Mouse (Mus musculus): ENCODE results near the gene Olfr1378.
A peak's percentile ranks its signal among the peaks of the same experiment; 100 is the strongest.

Olfr1378 gene

DNA sequence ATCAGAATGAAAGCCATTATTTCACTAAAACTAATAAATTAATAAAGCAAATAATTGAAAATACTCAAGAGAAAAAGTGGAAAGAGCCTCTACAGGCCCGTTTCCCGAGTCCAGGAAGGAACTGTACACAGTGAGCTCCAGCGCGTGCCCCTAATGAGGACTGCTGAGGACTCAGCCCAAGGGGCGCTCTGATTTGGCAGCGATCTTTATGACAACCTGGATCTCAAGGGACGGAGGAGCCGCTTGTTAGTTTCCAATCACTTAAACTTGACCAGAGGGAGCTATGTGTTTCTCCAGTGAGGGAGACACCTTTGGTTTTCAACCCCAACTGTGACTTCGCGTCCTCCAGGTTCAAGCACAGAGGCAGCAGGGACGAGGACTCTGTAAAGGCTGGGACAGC is at the start of gene Olfr1378:
Gene Olfr1378, plus strand, starts transcription at position 301 of the 400 bp plus-strand sequence.
- no peak for DNase-seq (ENCODE audit: low read depth)

DNA sequence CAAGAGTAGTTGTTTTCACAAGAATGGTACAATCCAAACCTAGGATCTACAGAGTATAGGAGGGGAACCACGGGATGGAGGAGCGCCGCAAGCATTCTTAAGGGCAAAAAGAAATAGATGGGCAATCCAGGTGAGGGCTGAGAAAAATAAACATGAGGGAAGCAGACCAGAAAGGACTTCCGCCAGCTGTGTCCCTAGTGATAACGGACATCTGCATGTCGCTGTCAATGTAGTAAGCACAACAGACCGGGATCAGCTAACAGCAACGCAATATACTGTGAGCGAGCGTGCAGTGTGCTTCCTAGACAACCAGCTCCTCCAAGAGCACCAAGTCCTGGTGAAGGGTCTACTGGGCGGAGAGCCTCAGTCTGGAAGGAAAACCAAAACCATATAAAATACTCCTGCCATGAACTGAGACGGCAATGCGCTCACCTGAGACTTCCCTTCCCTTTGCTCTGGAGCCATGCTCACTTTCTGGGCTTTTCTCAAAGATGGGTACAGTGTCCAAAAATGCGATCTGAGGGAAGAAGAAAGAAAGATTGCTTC is 35.8 kb upstream of the Olfr1378 start:
- no peak for DNase-seq (ENCODE audit: low read depth)

DNA sequence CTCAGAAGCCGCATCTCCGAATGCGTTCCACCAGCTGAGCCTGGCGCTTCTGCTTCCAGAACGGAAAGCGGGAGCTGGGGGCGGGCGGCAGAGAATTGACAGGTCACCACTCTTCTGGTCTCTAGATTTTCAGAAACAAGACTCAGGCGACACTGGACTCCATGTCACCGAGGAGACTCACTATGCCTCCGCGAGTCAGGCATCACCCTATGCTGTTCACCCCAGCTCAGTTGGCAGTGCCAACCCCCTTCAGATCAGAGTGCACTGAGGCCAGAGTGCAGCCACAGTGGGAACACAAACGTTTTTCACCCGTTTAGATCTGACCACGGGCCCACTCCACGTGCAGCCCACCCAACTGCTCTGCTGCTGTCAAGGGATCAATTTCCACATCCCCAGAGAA is 35.3 kb upstream of the Olfr1378 start:
- DNase-seq (ENCODE audit: low read depth): peak; percentile 4

DNA sequence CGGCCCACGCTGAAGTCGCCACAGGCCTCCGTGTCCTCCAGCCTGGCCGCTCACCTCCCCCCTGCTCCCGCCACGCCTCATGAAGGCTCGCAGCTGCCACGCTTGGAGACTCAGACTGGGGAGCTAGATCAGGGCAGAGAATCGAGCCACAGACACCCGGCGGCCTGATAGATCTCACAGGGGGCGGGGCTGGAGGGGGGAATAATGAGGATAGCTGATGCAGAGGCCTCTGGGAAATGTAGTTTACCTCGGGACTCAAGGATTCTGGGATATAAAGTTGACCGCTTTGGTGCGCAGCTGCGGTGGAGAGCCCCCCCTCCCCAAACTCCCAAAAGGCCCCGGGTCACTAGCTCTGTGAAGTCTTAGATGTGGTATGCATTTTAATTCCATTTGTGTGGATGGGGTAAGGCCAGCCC is 34.9 kb upstream of the Olfr1378 start, which contains the start of gene Zfp354b:
Gene Zfp354b, minus strand, starts transcription at position 183 of the 416 bp plus-strand sequence.
- DNase-seq (ENCODE audit: low read depth): peak; percentile 35

DNA sequence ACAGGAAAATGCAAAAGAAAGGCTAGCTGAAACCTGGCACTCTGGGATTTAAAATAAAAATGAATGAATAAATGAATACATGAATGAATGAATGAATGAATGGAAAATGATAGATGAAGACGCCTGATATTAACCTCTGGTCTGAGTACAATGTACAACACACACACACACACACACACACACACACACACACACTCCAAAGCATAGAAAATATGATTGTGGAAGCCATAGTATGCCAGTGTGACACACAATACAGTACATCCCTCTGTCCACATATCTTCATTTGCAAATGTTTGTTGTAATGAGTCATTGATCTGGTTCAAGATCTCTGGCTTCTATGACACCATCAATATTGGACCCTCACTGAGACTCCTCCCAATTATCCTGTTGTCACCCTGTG is 34.3 kb upstream of the Olfr1378 start:
- DNase-seq (ENCODE audit: low read depth): no peak

DNA sequence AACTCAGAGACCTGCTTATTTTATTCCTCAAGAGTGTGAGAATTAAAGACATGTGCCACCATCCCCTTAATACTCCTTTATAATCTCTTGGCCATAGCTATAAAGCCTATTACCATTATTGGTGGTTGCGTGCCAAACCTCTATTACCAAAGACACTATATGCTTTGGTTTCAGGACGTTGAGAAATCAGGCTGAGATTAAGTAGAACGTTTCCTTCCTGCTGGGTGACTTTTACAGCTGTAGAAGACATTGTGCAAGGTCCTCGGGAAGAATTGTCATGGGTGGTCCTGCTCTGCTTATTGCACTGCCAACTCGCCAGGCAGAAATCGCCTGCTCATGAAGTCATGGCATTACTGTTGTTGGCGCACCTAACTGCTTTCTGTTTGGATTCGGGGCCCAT is 27.9 kb upstream of the Olfr1378 start:
- no peak for DNase-seq (ENCODE audit: low read depth)

DNA sequence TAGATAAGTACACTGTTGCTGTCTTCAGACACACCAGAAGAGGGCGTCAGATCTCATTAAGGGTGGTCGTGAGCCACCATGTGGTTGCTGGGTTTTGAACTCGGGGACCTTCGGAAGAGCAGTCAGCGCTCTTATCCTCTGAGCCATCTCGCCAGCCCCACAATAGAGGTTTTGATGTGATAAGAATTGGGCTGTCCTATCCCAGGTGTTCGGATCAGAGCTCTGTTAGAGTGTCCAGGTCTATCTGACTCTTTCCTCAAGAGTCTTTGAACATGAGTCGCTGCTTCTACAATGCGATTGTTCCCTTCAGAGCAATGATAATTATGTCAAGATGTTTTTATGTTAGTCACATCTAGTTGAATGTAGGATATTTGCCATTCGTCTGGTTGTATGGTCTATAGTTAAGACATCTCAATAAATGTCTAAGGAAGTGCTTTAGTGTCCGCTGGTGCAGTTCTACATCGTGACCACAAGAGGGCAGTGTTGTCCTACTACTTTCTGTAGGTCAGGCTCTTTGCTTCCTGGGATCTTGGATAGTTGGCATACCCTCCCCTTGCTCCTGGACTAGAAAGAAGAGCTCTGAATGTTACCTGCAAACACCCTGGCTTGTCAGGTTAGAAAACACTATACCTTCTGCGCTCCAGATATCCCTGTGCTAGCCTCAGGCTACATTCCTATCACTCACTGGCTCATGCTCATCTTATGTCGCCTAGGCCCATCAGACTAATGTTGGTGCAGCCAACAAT is 26.5 kb upstream of the Olfr1378 start:
- DNase-seq (ENCODE audit: low read depth): peak; percentile 64

DNA sequence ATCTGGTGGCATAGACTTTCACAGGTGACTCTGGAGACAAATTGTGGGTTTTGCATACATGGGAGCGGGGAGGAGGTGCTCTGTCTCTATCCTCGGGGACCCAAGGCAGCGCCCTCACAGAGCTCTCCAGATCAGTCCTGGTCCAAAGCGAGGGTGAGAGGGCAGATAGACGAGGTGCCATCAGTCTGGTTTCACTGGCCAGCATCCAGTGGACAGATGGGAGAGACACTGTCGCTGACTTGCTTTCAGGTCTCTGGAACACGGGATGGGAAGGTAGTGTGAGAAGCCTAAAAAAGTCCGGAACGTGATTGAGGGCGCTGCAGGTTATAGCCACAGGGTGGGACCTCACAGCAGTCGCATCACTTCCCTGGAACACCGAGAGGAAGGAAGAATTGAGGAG is 23.9 kb upstream of the Olfr1378 start:
- no peak for DNase-seq (ENCODE audit: low read depth)

DNA sequence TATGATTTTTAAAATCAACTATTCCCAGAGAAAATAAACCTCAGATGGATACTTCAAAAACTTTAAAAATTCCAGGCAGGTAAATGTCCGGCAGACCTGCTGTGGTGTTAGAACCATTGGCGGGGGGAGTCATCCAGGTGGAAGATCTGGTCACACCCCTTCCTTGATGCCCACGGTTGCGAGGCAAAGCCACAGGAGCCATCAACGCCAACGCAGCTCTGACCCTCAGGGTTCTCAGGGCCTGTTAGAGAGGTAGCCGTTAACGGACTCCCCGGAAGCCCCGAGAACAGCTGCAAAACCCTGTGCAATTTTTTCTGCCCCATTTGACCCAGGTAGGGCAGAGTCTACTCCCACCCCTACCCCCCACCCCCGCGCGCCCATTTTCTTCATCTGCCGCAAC is 22.8 kb upstream of the Olfr1378 start, which contains the start of gene 4933414I15Rik:
Gene 4933414I15Rik, minus strand, starts transcription at position 260 of the 400 bp plus-strand sequence.
- DNase-seq (ENCODE audit: low read depth): no peak

DNA sequence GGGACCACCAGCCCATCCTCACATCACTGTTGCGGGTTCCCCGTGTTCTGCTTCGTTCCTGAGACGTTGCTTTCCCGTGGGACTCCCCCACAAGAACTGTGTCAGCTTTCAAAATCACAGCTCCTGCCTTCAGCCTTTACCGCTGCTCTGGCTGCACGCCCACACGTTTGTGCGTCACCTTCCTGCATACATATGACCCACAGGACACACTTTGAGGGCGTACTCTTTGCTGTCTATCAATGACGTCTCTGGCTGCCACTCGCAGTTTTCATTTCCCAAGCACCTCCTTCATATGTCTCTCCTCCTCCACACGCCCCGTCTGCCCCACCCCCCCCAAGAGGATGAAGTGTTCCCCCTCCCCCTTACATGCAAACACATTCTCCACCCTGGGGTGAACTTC is 14.0 kb upstream of the Olfr1378 start:
- peak; percentile 39 for DNase-seq (ENCODE audit: low read depth)

DNA sequence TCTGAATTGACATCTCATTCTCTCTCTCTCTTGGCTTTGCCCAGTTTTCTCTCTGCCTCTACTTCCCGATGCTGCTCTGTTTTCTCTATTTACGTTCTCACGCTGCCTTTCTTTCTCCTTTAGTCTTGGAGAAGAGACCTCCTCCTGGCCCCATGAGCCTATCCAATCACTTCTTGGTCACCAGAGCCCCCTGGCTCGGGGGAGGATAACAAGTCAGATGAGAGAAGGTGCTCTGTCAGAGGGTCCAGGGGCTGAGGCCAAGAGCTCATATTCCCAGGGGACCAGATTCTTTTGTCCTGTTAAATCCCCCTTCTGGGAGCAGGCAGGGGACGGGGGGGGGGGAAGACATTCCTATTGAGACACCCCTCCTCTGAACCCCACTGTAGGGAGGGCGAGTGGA is 12.7 kb upstream of the Olfr1378 start, which contains the start of gene Prop1:
Gene Prop1, minus strand, starts transcription at position 101 of the 400 bp plus-strand sequence.
- no peak for DNase-seq (ENCODE audit: low read depth)

DNA sequence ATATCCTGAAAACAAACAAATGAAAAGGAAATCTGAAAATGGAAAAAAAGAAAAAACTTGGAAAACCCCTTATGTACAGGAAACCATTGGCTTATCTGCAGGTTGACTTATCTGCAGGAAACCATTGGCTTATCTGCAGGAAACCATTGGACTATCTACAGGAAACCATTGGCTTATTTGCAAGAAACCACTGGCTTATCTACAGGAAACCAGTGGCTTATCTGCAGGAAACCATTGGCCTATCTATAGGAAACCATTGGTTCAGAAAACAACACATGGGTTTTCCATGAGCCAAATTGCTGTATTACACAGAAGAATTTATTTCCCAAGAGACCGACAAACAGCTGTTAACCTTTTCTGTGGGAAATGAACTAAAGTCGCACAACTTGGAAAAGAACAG is 1.4 kb upstream of the Olfr1378 start:
- DNase-seq (ENCODE audit: low read depth): no peak

DNA sequence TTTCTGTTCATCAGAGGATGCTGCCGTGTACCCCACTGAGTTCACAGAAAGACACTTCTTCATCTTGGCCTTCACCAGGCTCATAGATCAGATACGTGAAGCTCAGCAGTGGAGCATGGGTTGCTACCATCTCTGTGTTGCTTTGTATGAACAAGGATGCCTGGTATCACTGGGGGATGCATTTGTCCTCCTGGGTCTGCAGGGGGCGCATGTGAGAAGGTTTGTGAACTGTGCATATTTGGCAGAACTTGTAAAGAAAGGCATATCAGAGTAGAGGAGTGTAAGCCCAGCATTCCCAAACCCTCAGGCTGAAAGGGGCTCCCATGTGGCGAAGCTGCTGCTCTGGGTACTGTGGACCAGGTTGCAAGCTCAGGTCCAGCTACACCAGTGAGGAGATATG is 10.9 kb downstream of the Olfr1378 start:
- DNase-seq (ENCODE audit: low read depth): no peak

DNA sequence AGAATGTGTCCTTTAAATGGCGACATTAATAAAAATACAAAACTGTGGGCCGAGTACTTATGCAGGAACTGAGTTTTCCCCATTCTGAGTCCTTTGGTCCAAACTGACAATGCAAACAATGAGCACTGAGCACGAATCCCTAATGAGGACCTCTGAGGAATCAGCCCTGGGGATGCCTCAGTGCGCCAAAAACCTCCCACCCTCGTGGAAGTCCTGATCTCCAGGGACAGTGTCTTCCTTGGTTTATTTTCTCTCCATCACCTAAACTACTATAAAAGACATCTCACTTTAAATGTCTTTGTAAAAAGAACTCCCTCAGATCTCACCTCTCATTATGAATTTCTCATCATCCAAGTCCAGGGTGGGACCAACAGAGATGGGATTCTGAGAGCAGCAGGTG is 15.3 kb downstream of the Olfr1378 start, which contains the start of gene Olfr1377:
Gene Olfr1377, plus strand, starts transcription at position 301 of the 400 bp plus-strand sequence.
- DNase-seq (ENCODE audit: low read depth): no peak

DNA sequence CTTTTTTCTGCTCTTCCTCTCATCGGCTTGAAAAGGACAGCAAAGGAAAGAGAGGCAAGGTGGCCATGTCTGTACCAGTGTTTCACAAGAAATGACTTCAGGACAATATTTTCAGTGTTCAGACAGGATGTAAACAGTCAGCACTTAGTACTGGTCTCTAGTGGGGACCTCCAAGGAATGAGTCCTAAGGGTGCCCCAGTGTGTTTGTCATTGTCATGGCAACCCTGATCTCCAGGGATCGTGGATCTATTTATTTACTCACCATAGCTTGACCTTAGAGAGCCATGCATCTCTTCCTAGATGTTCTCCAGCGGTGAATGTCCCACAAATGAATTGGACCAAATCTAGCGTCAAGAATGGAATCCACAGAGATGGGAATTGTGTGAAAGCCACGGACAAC is 37.0 kb downstream of the Olfr1378 start, which contains the start of gene Olfr51:
Gene Olfr51, plus strand, starts transcription at position 301 of the 400 bp plus-strand sequence.
- no peak for DNase-seq (ENCODE audit: low read depth)

DNA sequence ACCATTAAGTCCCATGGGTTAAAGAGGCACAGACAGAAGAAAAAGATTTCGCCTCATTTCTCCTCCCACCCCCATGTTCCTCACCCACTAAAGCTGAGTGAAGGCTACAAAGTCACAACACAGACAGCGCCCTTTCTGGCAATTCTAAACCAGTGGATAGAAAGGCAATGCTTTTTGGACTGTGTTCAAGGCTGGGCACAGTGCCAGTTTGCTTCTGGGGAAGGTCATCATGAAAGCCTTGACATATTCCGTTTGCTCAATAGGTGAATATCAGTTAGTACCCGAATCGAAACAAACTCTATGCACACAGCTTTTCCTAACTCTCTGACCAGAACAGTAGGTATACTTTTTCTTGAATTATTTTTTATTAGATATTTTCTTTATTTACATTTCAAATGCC is 45.5 kb downstream of the Olfr1378 start:
- DNase-seq (ENCODE audit: low read depth): no peak

DNA sequence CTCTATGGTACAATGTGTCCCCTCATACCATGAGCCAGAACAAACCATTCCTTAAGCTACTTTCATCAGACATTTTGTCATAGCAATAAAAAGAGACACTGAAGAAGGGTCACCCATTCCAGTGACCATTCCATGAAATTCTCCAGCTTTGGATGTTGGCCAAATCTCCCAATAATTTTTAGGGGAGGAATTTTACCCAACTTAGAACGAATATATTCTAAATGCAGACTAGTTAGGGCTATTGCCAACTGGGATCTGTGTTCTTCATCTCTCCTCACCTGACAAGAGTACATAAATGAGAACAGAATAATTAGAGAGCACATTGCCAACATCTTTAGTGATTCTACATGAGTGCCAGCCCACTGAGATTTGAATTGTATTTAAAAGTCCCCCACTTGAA is 47.6 kb downstream of the Olfr1378 start, which contains the start of gene Olfr54:
Gene Olfr54, plus strand, starts transcription at position 301 of the 400 bp plus-strand sequence.
- no peak for DNase-seq (ENCODE audit: low read depth)

DNA sequence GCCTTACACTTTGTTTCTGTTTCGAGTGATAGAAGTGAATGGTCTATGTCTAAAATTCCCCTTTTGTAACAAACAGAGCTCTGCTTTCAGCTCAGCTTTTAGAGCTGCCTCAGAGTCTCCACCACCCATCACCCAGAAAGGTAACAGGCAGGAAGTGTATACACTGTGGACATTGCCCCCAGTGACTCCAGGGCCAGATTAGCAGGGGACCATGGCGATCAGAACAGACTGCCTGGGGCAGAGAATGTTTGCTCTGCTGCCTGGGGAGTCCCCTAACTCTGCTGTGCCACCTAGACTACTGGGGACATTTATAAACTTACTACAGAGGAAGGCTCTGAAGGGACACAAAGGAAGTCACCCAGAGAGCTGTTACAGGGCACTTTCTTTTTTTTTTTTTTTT is 50.0 kb downstream of the Olfr1378 start:
- no peak for DNase-seq (ENCODE audit: low read depth)

All from naive thymus-derived CD4-positive, alpha-beta T cell, adult 2 months (primary cell).